Mouse (Mus musculus): ENCODE measurements around the gene Zfpl1. TPM values are rescaled to one million over a fixed set of nuclear protein-coding genes. Genes with fewer than 3 reads are reported as not detected.

Zfpl1 gene
- polyA plus RNA-seq, 1 experiment = 88.5 TPM

DNA sequence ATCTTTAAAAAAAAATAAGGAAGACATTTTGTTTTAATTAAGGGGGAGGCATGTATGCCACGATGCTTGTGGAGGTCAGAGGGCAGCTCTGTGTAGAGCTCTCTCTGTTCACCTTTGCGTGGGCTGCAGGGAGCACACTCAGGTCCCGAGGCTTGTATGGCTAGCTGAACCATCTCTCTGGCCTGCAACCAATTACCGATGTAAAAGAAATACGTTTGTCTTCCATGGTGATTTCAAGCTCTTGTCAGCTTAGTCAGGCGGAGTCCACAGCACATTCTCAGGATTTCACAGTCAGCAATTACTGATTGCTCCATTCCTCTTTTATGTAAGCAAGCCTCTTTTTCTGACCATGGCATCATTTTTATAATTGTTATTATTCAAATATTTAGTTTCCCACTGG, 16.4 kb upstream of the Zfpl1 start:
- Histone ChIP-seq H3K27me3 (replicated peaks) (no peaks in the 10 kb centered on the region), H3K9me3 (no peaks in the 10 kb centered on the region), H3K36me3 (replicated peaks; ENCODE audit: low read length) (peaks cover 19% of the 10 kb centered on the region), H3K4me3 (replicated peaks) (no peak overlapping the region), H3K4me1 (peaks cover 47% of the 10 kb centered on the region)
- no peak for TF ChIP-seq FLI1 (IDR thresholded peaks at IDR 0.05; ENCODE audit: low read length)
- no peak for TF ChIP-seq GATA1 (IDR thresholded peaks at IDR 0.05; ENCODE audit: borderline replicate concordance, low read length)

DNA sequence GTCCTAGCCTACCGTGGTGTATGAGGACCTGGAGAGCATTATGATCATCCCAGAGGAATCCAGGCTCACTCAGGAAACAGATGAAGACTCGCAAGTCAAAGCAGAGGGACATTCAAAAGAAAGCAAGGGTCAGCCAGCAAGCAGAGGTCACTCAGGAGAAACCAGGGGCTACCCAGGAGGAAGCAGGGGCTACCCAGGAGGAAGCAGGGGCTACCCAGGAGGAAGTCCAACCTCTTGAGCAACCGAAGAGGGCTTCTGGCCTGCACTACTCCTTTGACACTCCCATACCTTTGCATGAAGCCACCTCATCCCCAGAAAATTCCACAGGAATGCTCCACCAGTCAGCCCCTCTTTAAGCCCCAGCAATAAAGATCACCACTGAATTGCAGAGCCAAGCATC, 13.1 kb upstream of the Zfpl1 start:
- no peaks in the 10 kb centered on the region for H3K9me3 ChIP-seq
- H3K36me3 ChIP-seq (replicated peaks; ENCODE audit: low read length) = peaks cover 46% of the 10 kb centered on the region
- H3K4me1 ChIP-seq = peaks cover 26% of the 10 kb centered on the region
- H3K27me3 ChIP-seq (replicated peaks) = no peaks in the 10 kb centered on the region
- H3K4me3 ChIP-seq (replicated peaks) = no peak overlapping the region
- TF ChIP-seq FLI1 (IDR thresholded peaks at IDR 0.05; ENCODE audit: low read length) = no peak
- no peak for TF ChIP-seq GATA1 (IDR thresholded peaks at IDR 0.05; ENCODE audit: borderline replicate concordance, low read length)

DNA sequence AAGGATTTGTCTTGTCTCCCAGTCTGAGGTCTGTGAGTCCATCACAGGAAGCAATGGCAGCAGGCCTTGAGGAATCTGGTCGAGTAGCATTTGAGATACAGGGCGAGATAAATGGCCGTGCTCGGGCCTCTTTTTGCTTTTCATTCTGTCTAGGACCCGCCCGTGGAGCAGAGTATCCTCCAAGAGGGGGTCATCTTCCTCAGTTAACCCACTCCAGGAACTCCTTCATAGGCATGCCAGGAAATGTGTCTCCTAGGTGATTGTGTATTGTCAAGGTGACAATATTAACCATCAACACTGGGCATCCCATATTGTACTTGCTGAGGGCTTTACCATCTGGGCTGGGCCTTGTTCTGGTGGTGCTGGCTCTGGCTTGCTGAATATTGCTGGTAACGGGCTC, 9.4 kb upstream of the Zfpl1 start, which contains the start of gene AC131692.1:
TSS of gene AC131692.1 (plus strand) at position 301 of the 400 bp plus-strand sequence.
- TF ChIP-seq GATA1 (IDR thresholded peaks at IDR 0.05; ENCODE audit: borderline replicate concordance, low read length) (no peak), FLI1 (IDR thresholded peaks at IDR 0.05; ENCODE audit: low read length) (no peak)
- peaks cover 3% of the 10 kb centered on the region; the same call in 1 of the 2 replicates for H3K4me1 ChIP-seq
- H3K4me3 ChIP-seq (replicated peaks) = no peak within 1 kb of the TSS
- peaks cover 76% of the 10 kb centered on the region for H3K36me3 ChIP-seq (replicated peaks; ENCODE audit: low read length)
- H3K9me3 ChIP-seq = no peaks in the 10 kb centered on the region
- H3K27me3 ChIP-seq (replicated peaks) = no peaks in the 10 kb centered on the region

DNA sequence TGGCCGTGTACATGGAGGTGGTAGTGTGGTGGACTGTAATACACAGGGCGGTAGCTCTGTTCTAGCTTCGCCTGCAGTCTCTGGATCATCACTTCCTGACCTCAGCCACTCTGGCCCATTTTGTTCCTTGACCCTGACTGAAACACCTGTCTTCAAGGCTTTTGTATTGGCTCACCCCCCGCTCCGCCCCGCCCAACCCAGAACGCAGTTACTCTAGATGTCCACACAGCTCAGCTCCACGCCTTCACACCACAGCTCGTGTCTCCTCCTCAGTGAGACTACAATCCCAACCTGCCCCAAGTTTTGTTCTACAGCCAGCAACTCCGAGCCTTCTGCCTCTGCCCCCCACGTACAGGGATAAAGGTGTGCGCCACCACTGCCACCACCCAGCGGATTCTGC, 4.1 kb upstream of the Zfpl1 start:
- Histone ChIP-seq H3K4me1 (peaks cover 39% of the 10 kb centered on the region), H3K36me3 (replicated peaks; ENCODE audit: low read length) (peaks cover 69% of the 10 kb centered on the region), H3K9me3 (no peaks in the 10 kb centered on the region), H3K27me3 (replicated peaks) (no peaks in the 10 kb centered on the region), H3K4me3 (replicated peaks) (no peak overlapping the region)
- TF ChIP-seq GATA1 (IDR thresholded peaks at IDR 0.05; ENCODE audit: borderline replicate concordance, low read length) = no peak
- no peak for TF ChIP-seq FLI1 (IDR thresholded peaks at IDR 0.05; ENCODE audit: low read length)

DNA sequence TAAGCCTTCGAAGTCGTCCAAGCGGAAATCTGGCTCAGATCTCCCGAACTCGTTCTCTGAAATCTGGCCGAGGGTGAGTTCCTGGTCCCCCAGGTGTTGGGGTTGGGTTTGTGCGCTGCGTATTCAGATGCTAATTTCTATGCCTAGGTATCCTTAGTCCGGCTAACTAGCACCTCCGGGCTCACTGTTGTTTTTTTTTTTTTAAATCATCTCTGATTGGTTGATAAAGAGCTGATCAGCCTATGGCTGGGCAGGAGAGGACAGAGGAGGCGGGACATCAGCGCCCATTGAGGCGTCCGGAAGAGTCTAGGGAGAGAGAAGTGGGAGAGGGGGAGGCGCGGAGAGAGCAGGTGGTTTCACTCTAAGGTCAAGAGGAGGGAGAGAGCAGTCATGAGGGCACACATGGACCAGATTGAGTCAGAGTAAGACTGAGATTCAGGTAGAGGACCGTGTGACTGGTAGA, 692 bp upstream of the Zfpl1 start:
- H3K36me3 ChIP-seq (replicated peaks; ENCODE audit: low read length) = peaks cover 75% of the 10 kb centered on the region
- no peaks in the 10 kb centered on the region for H3K9me3 ChIP-seq
- TF ChIP-seq GATA1 (IDR thresholded peaks at IDR 0.05; ENCODE audit: borderline replicate concordance, low read length) (no peak), FLI1 (IDR thresholded peaks at IDR 0.05; ENCODE audit: low read length) (no peak)
- no peaks in the 10 kb centered on the region for H3K27me3 ChIP-seq (replicated peaks)
- H3K4me3 ChIP-seq (replicated peaks) = peak overlapping the region; percentile 96
- H3K4me1 ChIP-seq = peaks cover 61% of the 10 kb centered on the region

DNA sequence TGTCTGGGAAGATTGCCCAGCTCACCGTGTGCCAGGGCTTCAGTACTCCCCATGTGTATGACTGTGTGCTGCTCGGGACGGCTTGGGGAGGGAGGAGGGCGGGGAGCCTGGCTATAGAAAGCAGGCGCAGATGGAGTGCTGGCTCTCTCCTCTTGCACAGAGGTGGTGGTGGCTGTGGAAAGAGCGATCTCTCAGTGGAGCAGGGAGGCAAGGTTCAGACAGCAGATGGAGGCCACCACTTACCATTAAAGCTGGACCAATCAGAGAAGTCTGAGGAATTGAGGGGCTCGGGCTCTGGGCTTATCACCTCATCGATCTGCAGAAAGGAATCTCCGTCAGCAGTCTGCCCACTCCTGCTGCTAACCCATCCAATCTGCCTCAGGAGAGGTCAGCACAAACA, 2.6 kb downstream of the Zfpl1 start, which contains the start of gene Gm28374:
TSS of gene Gm28374 (minus strand) at position 101 of the 400 bp plus-strand sequence.
- no peak for TF ChIP-seq FLI1 (IDR thresholded peaks at IDR 0.05; ENCODE audit: low read length)
- no peak for TF ChIP-seq GATA1 (IDR thresholded peaks at IDR 0.05; ENCODE audit: borderline replicate concordance, low read length)
- H3K36me3 ChIP-seq (replicated peaks; ENCODE audit: low read length) = peaks cover 54% of the 10 kb centered on the region
- no peaks in the 10 kb centered on the region for H3K9me3 ChIP-seq
- no peak within 1 kb of the TSS for H3K4me3 ChIP-seq (replicated peaks)
- H3K27me3 ChIP-seq (replicated peaks) = no peaks in the 10 kb centered on the region
- H3K4me1 ChIP-seq = peaks cover 56% of the 10 kb centered on the region

DNA sequence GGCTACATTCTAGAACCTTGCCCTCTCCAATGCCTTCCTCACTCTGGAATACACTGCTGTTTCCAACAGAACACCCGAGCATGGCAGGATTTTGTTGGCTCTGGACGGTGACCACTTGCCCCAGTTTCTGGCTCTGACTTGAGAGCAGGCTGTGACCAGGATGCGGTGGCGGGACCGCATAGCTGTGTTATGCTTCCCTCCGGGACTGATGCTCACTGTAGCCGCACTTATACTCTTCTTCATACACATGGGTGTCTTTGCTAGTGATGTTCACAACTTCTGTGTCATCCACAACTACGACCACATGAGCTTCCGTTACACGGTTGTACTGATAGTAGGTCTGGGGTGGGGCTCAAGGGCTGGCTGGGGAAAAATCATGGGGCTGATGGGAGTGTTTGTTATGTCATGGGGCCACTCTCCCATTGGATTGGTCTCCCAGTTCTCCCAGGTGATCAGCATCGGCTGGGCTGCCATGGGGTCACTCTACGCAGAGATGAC, 4.7 kb downstream of the Zfpl1 start, which contains the start of gene Tmem262:
TSS of gene Tmem262 (plus strand) at position 51 of the 498 bp plus-strand sequence.
- H3K4me3 ChIP-seq (replicated peaks) = no peak within 1 kb of the TSS
- no peaks in the 10 kb centered on the region for H3K9me3 ChIP-seq
- peaks cover 55% of the 10 kb centered on the region for H3K4me1 ChIP-seq
- no peak for TF ChIP-seq FLI1 (IDR thresholded peaks at IDR 0.05; ENCODE audit: low read length)
- TF ChIP-seq GATA1 (IDR thresholded peaks at IDR 0.05; ENCODE audit: borderline replicate concordance, low read length) = no peak
- H3K36me3 ChIP-seq (replicated peaks; ENCODE audit: low read length) = peaks cover 54% of the 10 kb centered on the region
- H3K27me3 ChIP-seq (replicated peaks) = no peaks in the 10 kb centered on the region

DNA sequence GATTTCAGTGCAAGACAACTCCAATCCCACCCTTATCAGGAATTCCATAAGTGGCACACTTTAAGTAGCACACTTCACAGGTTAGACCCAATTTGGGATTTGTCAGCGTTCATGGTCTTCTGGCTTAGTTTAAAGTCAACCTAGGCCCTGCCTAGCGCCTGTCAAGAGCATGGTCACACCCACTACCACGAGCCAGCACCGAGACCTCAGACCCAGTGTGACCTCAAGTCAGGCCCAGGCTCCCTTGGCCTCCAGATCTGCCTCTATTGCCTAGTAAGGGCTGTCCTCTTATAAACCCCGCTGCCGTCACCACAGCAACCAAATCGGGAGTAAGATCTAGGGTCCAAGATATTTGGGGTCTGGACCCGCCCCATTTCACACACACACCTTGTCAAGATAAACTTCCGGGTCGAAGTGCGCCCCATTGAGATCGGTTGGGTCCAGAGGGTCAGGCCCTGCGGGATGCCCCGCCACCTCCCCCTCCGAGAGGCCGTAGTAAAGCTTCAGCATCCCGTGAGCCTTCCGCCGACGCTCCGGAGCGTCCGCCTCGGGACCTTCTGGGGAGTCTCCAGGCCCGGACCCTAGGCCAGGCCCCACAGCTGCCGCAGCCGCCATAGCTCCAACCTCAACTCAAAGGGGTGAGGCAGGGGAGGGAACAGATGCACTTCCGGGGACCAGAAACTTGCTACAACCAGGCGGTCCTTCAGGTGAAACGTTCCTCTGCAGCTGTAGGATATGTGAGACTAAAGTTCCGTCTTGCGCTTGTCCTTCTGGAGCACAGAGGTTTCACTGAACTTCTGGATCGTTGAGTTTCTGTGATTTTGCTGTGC, 8.0 kb downstream of the Zfpl1 start, which contains the start of gene Vps51:
TSS of gene Vps51 (minus strand) at position 668 of the 830 bp plus-strand sequence.
- TF ChIP-seq FLI1 (IDR thresholded peaks at IDR 0.05; ENCODE audit: low read length) (no peak), GATA1 (IDR thresholded peaks at IDR 0.05; ENCODE audit: borderline replicate concordance, low read length) (no peak)
- H3K9me3 ChIP-seq = no peaks in the 10 kb centered on the region
- no peaks in the 10 kb centered on the region for H3K27me3 ChIP-seq (replicated peaks)
- H3K36me3 ChIP-seq (replicated peaks; ENCODE audit: low read length) = peaks cover 61% of the 10 kb centered on the region
- peak within 1 kb of the TSS; percentile 97 for H3K4me3 ChIP-seq (replicated peaks)
- H3K4me1 ChIP-seq = peaks cover 38% of the 10 kb centered on the region

DNA sequence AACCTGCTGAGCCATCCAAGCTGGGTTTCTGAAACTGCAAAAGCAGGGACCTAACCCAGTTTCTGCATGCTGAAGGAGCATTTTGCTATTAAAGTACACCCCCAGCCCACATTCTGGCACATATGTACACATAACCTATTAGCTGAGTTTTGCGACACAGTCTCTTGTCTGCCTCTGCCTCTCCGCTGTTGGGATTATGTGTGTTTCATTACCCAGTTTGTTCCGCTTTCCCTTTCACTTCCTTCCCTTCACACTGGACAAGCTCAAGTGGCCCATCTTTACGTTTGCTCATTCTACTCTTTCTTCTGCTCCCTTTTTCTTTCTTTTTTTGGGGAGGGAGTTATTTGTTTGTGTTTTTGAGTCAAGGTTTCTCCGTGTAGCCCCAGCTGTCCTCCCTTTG, 10.9 kb downstream of the Zfpl1 start:
- H3K36me3 ChIP-seq (replicated peaks; ENCODE audit: low read length) = peaks cover 67% of the 10 kb centered on the region
- peak overlapping the region; percentile 47 for H3K4me3 ChIP-seq (replicated peaks)
- H3K9me3 ChIP-seq = no peaks in the 10 kb centered on the region
- peaks cover 44% of the 10 kb centered on the region for H3K4me1 ChIP-seq
- TF ChIP-seq GATA1 (IDR thresholded peaks at IDR 0.05; ENCODE audit: borderline replicate concordance, low read length) (no peak), FLI1 (IDR thresholded peaks at IDR 0.05; ENCODE audit: low read length) (no peak)
- no peaks in the 10 kb centered on the region for H3K27me3 ChIP-seq (replicated peaks)

DNA sequence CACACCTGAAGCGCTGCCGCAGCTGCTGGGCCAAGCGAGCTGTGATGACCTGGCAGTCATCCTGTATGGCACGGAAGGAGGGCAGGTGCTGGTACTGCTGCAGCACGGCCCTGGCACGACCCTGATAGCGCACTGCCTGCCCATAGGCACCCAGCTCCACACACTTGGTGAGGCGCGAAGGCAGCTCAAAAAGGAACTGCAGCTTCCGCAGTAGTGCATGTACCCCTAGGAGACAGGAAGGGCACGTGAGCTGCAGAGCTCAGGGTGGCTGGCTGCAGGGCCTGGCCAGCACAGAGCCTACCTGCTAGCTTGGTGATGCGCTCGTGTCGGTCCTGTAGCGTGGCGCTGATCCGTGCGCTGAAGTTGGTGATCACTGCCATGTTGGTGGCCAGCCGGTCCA, 13.5 kb downstream of the Zfpl1 start:
- H3K27me3 ChIP-seq (replicated peaks) = no peaks in the 10 kb centered on the region
- H3K4me1 ChIP-seq = peaks cover 51% of the 10 kb centered on the region
- H3K36me3 ChIP-seq (replicated peaks; ENCODE audit: low read length) = peaks cover 78% of the 10 kb centered on the region
- no peaks in the 10 kb centered on the region for H3K9me3 ChIP-seq
- H3K4me3 ChIP-seq (replicated peaks) = no peak overlapping the region
- TF ChIP-seq GATA1 (IDR thresholded peaks at IDR 0.05; ENCODE audit: borderline replicate concordance, low read length) (no peak), FLI1 (IDR thresholded peaks at IDR 0.05; ENCODE audit: low read length) (no peak)
